Mouse (Mus musculus) layer of hippocampus, adult 9-10 months (tissue): ENCODE data around the gene Aida.
"Not testable (repeated sequence)": the region's sequence is repeated elsewhere in the genome, so short reads cannot be mapped to it uniquely, and the experiment has no call there.

Experiments used
- DNase-seq: peaks from one replicate; pipeline ENCODE4 v3.0.0; 2022; ENCODE audit warnings: low spot score

Gene Aida

GRCm38 (mm10) chr1:183296465-183296864 lies at the start of gene Aida:
TSS of gene Aida (plus strand) at chr1:183296590.
- DNase-seq = no peak

DNA sequence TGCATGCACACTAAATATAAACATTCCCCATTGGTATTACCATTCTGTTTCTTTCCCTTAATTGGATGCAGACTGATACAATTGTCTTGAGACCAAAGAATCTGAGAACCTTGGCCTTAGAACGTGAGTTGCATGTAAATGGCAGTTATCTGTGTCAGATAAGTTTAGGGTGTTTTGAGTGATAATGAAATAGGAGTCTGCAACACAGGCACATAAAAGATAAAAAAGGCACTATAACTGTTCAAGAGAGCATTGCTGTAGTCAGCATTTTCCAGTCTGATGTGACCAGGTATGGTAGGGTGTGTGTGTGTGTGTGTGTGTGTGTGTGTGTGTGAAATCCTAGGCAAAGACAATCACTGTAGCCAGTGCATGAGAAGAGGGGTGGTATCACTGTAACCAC lies 48.2 kb upstream of the Aida start:
- DNase-seq = no peak

- DNase-seq = no peak
These were observed 45.8 kb upstream of the Aida start for GRCm38 (mm10) chr1:183250612-183251011.

GRCm38 (mm10) chr1:183251818-183252217 lies 44.6 kb upstream of the Aida start:
- no peak for DNase-seq

- no peak for DNase-seq
These were observed 43.8 kb upstream of the Aida start for GRCm38 (mm10) chr1:183252574-183252973.

GRCm38 (mm10) chr1:183264145-183265008 lies 32.0 kb upstream of the Aida start:
- no peak for DNase-seq

DNA sequence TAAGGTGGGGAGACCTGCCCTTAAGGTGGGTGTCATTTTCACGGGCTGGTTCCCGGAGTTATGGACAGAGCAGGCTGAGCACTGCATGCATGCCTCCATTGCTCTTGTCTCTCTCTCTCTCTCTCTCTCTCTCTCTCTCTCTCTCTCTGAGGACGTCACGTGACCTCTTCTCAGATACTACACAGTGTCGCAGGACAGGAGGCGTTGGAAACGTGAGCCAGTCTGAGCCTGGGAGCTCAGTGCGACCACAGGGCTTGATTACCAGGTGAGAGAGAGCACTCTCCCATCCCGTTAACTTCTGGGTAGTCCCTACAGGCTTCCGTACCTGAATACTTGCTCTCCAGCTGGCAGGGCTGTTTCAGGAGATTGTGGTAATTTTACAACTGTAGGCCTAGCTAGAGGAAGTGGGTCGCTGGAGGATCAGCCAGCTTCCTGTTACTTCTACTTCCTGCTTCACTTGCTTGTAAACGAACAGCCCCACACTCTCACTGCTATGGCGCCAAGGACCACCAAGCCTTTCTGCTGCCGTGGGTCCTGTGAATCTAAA lies 30.4 kb upstream of the Aida start:
- DNase-seq = no peak

DNA sequence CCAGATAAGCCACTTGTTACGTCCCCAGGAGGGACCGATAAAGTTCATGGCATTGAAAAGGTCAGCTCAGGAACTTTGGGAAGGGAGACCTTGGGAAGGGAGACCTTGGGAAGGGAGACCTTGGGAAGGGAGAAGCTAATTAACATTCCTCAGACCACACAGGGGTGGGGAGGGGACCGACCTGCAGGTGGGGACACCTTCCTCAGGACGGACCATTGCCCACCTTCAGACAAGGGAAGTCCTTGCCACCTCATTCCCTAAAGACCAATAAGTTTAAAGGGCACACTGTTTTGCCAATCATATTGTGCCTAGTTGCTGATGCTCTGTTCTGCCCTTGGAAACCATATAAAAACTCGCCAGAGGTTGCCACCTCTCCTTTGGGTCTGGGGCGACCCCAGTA lies 28.7 kb upstream of the Aida start:
- DNase-seq = no peak

DNA sequence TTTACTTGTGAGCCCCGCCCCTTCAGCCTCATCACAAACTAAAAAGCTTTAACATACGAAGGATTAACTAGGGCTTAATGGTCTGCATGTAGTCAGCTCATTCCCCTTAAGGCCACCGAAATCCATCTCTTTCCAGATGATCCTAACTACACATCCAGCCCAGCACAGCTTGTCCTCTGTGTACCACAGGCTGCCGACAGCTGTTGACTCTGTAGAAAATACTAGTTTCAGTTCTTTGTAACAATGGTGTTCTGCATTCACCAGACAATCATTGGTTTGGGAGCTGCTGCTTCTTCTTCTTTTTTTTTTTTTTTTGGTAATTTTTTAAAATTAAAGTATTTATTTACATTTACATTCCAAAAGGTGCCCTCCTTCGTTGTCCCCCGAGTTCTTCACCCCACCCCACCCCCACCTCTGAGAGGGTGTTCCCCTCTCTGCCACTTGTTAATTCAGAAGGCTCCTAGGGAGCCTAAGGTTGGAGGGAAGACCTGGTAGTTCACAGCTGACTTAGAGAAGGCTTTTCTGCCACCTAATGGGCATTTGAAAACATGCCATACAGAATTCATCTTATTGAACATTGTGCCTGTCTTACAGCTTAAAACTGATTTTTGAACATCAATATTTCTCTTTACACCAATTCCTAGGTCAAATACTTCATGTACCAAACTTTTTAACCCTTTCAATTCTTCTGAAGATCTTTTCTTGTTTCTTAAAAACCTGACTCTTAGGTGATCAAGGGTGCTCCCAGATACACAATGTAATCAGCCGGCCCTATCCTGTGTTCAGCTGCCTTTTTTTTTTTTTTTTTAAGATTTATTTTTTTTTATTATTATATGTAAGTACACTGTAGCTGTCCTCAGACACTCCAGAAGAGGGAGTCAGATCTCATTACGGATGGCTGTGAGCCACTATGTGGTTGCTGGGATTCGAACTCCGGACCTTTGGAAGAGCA lies 23.2 kb upstream of the Aida start:
- DNase-seq = no peak

DNA sequence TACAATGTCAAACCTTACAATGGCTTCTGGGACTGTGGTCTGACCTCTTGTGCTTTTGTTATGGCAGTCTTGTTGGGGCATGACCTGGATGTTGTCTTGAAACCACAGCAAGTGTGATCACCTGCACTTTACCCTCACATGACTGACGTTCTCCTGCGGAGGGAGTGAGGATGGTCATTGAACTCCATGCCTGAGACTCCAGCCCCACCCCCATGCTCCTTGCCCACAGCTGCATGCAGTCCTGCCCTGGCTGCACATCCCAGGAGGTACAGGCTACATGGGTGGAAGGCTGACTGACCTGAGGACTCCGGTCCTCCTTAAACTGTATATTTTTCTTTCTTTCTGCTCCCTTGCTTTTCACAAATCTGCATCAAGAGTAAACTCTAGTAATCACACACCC lies 22.0 kb upstream of the Aida start:
- no peak for DNase-seq

- DNase-seq = no peak
These were observed 20.6 kb upstream of the Aida start for GRCm38 (mm10) chr1:183275763-183276162.

DNA sequence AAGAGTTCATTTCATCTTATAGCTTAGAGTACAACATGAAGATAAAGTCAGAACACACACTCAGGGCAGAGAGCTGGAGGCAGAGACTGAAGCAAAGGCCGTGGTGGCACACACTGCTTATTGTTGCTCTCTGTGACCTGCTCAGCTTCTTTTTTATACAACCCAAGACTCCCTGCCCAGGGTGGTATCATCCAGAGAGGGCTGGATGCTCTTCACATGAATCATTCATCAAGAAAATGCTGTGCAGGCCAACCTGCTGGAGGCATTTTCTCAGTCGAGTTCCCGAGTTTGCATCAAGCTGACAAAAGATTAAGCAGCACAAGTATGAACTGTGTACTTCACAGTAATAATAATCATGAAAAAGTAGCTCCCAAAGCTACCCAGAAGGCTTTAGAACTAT lies 8.0 kb upstream of the Aida start:
- no peak for DNase-seq

GRCm38 (mm10) chr1:183289576-183289975 lies 6.8 kb upstream of the Aida start:
- DNase-seq = no peak

DNA sequence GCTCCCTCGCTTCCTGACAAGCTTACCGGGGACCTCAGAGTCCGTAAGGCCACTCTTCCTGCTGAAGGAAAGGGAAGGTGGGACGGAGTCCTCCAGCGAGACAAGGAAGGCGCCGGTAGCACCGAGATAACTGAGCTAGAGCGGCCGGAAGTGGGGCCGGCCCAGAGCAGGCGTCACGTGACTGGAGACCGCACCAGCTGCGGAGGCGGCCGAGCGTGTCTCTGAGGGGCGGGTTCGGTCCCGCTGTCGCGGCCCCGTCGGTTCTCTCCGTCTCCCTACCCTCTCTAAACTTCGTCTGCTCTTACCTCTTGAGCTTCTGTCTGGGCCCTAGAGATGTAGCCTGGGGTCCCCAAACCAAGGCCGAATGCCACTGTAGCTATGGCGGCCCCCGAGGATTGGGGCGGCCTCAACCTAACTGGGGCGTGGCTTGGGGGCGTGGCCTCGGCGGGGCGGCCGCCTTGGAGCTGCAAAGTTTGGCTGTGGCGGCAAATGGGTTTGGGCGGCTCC lies 540 bp downstream of the Aida start, which contains the start of gene Brox:
TSS of gene Brox (minus strand) at position 393 of the 507 bp plus-strand sequence.
- peak; percentile 77 for DNase-seq

DNA sequence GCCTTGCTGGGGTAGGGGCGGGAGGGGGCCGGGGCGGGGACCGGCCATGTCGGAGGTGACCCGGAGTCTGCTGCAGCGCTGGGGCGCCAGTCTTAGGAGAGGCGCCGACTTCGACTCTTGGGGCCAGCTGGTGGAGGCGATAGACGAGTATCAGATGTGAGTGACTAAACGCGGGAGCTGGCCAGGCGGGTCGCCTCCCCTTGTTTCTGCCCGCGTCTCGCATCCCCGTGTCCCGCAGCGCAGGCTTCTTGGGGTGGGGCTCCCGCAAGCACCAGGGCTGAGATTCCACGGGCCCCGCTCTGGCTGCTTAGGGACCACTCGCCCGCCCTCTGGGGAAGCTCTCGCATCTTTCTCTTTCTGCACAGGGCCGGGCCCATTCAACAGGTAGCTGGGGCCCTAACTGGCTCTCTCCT lies 1.1 kb downstream of the Aida start:
- DNase-seq = no peak

DNA sequence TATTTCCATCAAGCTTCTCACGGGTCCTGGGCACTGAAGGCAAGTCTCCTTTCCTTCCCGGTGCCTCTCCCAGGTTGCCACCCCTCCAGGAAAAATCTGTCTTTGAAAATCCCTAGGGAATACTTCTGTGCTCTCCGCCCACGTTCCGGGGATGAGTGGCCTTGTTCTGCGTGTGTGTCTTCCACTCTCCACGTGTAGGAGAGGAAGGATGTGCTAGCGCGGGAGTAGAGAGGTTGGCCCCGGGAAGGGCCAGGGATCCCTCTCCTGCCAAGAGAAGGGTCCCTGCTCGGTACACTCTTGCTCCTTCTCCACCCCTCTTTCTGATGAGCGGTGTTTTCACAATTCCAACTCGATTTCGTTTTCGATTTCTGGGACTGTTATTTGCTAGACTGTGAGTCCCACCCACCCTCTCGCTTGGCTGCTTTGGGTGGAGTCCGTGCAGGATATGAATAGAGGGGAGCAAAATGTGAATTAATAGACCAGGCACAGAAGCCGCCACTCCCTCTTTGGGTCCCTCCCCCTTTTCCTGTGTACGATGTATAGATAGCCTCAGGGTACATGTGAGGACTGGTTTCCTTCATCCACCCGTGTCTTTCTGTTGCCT lies 1.6 kb downstream of the Aida start:
- DNase-seq = no peak

DNA sequence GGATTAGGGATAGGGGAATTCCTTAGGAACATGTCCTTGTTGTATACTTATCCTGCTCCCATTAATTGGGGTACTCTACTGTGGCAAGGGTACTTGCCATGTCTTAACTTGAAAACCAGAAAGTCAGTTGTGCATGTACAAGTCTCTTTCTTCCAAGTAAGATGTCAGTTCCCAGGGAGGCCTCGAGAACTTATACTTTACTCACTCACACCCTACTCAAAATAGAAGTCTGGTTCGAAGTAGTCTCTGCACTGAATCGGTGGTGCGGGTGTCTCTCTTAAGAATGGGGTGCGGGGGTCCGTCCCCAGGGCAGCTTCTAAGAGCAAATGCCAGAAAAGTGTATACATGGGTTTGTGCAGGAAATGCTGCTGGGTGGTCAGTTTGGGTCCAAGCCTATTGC lies 2.8 kb downstream of the Aida start:
- DNase-seq = peak; percentile 100

DNA sequence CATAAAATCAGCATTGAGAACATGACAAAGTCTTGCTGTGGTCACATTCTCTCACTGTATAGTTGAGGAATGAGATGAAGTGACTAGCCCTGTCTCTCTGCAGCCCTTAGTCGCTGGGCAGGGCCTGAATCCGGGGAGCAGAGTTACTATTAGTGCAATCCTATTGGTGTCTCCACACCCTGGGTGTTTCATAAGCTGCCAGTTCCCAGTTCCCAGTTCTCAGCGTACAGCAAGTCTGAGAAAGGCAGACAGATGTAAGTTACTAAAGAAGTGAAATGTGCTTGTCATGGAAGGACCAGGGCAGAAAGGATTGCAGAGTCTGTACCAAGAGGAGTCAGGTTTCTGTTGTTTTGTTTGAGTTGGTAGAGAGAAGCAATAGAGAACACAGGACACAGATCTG lies 11.2 kb downstream of the Aida start:
- DNase-seq = no peak

GRCm38 (mm10) chr1:183308476-183308875 lies 12.1 kb downstream of the Aida start:
- no peak for DNase-seq

- DNase-seq = not testable (repeated sequence)
These were observed 13.2 kb downstream of the Aida start for GRCm38 (mm10) chr1:183309601-183310000.

DNA sequence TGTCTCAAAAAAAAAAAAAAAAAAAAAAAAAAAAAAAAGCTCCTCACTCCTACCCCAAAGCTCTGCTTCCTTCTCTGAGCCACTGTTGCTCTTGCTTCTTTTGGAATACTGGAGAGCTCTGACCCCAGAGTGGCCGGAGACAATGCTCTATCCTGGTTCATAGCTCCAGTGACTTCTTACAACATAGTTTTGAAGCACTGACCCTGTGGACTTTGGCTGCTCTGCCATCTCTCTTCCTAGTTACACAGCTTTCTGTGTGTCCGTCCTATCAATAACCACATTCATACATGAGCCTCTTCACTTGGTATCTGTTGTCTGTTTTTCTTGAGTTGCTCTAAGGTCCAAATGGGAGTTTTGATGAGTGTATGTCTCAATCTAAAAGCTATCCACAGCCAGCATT lies 15.7 kb downstream of the Aida start:
- DNase-seq = no peak

DNA sequence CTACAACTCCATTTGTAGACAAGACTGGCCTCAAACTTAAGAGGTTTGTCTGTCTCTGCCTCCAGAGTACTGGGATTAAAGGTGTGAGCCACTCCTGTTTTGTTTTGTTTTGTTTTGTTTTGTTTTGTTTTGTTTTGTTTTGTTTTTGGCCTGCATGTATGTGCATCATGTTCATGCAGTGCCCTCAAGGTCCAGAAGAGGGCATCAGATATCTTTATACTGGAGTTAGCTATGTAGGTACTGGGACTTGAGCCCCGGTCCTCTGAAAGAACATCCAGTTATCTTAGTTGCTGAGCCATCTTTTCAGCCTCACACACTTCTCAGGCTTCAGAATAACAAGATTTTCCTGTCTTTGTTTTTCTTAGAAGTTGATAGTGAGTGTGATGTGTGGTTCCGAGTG lies 19.4 kb downstream of the Aida start:
- no peak for DNase-seq
